Mouse (Mus musculus) E14TG2a.4 (cell line): ENCODE measurements around the gene Slc30a3.

Experiments
- CTCF ChIP-seq: conservative IDR thresholded peaks from 2 replicates; pipeline ENCODE4 v1.5.1; 2014; ENCODE audit warnings: low read length
- NANOG ChIP-seq: IDR thresholded peaks from 2 replicates; pipeline ENCODE4 v1.6.1; 2014; ENCODE audit warnings: borderline replicate concordance, low read length, mixed read lengths

DNA sequence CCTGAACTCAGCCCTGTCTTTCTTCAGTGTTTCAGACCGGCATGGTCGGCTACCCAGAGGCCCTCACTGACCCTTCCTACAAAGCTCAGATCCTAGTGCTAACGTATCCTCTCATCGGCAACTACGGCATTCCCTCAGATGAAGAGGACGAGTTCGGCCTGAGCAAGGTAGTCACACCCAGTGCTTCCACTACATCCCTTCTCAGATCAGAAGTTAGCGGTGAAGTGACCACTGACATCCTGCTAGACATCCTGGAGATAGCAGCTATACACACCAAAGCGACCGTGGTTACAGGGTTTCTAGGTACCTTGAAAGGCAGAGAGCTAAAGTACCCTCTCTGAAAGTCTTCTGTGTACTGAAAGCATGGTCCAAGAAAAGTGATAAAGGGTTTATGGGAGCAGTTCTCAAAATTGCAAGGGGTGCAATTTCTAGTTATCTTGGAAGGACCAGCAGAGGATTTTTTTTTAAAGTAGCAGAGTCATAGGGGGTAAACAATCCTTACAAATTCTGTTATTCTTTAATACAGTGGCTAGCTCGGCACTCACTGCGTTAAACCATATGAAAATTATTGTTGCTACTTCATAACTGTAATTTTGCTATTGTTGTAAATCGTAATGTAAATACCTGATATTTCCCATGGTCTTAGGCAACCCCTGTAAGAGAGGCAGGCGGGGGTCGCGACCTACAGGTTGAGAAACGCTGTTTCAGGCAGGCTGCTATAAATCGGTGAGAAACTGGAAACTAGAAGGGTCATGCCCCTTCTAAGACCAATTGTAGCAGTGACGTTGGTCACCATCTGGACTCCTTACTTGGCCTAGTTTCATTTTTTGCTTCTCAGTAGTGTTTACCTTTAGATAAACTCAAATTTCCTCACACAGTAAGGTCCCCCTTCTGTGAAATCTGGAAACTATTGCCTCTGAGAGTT lies 52.6 kb downstream of the Slc30a3 start:
- no peak for TF ChIP-seq CTCF
- TF ChIP-seq NANOG: no peak
